Mouse (Mus musculus): ENCODE measurements at regions not wholly inside any gene's neighbourhood (a gene's known extent, or its start where the extent isn't known, plus 50 kb on each side); places are given as distances from the start of the nearest gene placed in this dataset.

- no peak for TF ChIP-seq ZNF384 (IDR thresholded peaks at IDR 0.05; ENCODE audit: low read depth, low read length)
- no peak for TF ChIP-seq ZC3H11A (IDR thresholded peaks at IDR 0.05; ENCODE audit: borderline replicate concordance, low read depth, low read length)
Observed at GRCm38 (mm10) chr2:11044727-11045274, 127.1 kb upstream of the Prkcq start.
